Mouse (Mus musculus): ENCODE measurements around the gene Mettl7a1.
"Not testable (repeated sequence)": the region's sequence is repeated elsewhere in the genome, so short reads cannot be mapped to it uniquely, and the experiment has no call there.

Mettl7a1 gene

DNA sequence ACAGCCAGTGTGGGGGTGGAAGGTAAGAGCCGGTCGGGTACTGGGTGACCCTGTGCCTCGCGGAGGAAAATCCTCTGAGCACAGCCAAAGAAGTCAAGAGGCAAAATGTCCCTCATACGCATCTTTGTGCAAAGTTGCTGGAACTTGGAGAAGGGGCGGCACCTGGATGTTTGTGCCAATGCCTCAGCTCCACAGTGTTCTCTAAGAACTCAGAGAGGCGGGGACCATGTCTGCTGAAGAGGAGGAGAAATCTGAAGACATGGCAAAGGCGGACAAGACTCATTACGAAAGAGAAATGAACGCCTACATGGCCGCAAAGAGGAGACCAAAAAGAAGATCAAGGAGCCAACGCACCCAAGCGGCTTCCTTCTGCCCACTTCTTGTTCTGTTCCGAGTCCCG, 2.4 kb upstream of the Mettl7a1 start:
- DNase-seq: peak in 1 of 2 experiments; percentile 60

DNA sequence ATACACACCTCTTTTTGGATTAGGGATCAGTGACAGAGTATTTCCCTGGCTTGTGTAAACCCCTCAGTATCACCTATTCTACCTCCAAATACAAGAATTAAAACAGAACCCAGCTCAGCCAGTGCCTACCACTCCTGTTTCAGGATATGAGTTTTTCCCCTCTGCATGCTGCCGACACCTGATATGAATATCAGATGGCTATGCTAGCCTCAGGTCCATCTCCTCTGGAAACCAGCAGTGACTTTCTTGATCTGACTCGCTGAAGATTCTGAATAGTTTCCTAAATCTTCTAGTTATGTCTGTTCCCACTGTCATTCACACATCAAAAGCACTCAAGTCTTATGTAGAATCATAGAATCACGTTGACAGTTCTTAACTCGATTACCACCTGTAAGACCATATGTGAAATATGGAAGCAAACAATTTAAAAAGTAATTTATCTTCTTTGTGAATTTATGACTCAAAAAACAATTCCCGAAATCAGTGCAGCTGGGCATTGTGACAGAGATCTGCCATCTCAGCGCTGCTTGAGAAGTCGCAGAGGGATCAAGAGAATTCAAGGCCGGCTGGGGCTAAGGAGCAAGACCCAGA, 417 bp upstream of the Mettl7a1 start:
- no peak for DNase-seq

DNA sequence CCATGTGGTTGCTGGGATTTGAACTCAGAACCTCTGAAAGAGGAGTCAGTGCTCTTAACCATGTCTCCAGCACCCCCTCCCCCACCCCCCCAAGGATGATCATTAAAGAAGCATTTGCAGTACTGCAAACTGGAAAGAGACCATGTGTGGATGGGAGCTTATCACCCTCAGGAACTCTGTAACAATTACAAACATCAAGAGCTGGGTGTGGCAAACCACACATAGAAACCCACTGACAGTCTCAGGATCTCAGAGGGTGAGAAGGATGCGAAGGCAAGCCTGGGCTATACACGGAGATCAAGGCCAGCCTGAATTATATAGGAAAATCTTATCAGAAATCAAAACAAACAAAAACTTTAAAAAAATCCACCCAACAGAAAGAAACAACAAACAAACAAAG, 2.3 kb downstream of the Mettl7a1 start:
- no peak for DNase-seq

DNA sequence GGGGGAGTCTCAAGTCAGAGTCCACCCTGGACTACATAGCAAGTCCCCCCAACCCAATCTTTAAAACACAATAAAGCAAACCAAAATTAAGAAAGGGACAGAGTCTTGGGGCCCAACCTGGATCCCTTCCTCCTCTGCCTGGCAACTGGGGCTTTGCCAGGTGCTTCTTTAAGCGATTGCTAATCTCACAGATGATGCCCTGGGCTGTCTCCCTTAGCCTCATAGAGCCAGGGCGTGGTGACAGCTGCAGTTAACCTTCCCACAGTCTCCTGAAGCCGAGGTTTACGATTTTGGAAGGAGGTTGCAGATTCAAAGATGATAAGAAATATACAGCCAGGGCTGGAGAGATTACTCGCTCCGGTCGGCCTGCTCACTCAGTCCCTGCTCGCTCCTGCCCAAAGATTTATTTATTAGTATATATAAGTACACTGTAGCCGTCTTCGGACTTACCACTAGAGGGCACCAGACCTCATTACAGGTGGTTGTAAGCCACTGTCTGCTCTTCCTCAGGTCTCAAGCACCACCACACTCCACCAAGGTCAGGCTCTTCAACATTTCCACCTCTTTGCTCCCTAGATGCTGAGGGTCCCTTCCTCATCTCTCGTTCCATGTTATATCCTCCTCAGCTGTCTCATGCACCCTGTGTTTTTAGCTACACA, 3.6 kb downstream of the Mettl7a1 start:
- peak; percentile 69 to 71 for DNase-seq

DNA sequence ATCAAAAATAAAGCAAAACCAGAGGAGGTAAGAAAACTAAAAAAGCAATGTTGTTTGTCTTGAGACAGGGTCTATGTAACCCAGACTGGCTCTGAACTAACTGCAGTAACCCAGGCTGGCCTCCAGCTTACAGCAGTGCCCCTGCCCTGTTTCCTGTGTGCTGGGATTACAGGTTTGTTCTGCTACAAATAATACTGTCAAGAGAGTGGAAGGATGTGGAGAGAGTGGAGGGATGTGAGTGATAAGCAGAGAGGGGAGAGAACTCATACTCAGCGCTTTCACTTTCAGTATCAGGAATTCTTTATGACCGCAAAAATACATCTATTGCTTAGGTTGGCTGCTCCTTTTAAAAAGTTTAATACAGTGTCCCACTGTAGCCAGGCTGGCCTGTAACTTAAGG, 8.4 kb downstream of the Mettl7a1 start:
- DNase-seq: no peak

DNA sequence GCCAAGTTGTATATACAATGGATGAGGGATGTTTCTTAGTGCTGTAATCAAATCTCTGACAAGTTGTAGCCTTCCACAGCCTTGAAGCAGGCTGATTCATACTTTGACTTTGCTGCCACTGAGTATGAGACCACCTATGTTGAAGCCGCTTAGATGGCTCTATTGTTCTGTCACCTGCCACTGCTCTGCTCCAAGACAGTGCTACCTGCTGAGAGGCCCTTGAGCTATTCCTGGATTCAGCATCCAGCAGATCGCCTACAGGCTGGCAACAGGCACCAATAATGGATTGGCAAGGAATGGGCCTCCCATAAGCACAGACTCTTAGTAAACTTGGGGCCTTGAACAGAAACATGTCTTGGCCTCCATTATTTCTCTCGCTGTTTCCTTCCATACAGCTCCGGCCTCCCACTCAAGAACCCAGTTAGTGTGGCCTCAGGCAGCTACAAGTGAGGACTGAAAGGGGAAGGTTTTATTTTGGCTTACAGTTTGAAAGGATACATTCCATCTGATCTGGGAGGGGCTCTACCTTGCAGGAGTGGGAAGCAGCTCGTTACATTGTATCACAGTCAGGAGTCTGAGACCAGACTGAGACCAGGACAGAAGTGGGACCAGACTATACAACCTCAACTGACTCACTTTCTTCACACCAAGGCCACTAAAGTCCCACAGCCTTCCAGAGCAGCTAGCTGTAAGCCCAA, 10.7 kb downstream of the Mettl7a1 start:
- no peak for DNase-seq

DNA sequence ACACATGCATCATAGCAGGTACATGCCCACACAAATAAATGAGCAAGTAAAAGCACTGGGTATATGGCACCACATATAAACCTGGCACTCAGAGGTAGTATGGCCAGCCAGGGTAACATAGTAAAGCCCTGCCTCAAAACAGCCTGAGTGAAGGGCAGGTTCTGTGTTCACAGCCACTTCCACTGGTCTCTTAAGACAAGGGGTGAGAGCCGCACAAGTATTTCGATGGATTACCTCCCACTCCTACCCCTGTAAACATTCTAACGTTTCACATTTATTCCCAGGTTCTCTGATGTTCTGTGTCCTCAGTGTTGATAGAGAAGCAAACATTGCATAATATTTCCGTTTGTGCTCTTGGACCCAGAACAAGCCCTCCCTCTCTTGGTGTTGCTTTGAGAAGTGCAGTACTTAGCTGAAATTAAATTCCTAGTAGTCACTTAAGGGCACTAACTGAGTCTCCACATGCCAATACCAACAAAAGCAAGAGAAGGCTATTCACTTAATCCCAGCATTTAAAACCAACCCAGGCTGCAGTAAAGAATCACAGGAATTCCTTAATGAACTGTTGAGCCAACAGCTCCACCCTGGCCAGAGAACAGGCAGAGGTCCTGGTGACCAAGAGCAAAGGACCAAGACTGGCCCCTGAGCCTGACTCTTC, 14.2 kb downstream of the Mettl7a1 start:
- peak; percentile 32 to 66 for DNase-seq

DNA sequence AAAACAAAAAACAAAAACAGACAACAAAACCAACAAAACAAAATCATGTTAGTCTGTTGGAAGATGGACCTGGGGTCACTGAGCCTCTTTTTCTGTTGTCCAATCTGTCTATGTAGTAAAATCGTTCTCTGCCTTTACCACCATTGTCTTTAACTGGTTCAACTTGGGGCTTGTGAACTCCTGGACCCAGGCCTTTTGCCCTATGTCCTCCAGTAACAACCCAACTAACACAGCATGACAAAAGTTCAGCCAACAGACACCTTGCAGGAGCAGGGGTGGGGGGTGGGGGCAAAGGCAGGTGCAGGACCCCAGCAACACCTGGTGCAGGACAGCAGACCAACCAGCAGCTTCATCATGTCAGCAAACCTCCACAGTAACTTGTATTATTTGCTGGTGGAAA, 15.9 kb downstream of the Mettl7a1 start:
- DNase-seq: no peak

DNA sequence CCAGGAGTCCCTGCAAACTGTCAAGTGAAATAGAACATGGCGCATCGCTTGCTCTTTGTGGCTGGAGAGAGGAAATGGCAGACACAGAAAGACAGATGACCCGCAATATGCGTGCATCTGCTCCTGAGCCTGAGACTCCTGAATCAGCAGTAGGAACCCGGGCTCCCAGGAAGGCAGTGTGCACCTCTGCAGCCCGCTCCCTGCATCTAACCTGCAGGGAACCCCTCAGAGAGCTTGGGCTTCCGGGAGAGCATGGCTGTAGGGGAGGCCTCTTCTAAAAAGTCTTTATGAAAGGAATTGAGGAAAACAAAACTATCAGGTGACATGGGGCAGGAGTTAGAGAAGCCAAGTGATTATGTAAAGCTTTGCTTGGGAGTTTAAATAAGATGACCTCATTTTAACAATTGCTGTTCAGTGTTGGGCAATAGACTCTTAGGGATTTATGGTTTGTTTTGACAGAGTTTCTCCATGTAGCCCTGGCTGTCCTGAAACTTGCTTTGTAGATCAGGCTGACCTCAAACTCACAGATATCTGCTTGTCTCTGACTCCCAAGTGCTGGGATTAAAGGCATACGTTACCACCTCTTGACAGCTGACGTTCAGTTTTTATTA, 16.5 kb downstream of the Mettl7a1 start:
- DNase-seq: no peak

DNA sequence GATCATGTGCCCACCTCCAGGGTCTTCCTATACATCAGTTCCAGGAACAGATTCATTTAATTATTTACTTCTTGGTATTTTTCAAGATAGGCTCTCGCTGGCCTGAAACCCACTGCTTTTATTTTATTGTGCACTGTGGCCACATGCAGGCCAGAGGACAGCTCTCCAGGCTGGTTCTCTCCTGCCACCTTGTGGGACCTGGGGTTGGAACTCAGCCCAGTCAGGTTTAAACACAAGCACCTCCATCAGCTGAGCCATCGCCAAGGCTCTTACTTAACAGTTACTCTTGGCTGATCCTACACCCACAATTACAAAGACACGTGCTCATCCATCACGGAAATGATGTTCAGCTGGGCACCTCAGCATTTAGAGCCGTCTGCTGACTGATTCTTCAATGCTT, 17.2 kb downstream of the Mettl7a1 start:
- peak; percentile 86 to 92 for DNase-seq

DNA sequence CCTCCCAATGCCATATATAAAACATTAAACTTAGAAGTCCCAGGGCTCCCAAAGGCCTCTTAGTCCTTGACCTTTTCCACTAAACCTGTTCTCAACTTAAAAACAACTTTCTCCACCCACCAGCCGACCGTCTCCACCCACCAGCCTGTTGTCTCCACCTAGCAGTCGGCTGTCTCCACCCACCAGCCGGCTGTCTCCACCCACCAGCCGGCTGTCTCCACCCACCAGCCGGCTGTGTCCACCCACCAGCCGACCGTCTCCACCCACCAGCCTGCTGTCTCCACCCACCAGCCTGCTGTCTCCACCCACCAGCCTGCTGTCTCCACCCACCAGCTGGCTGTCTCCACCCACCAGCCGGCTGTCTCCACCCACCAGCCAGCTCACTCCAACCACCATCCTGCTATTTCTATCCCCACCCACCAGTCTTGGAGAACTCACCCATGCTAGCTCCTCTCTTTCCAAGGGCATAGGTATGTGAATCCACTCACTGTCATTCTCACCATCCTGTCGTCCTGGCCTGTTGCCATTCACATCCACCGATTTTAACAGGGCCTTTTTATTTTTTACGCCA, 20.2 kb downstream of the Mettl7a1 start:
- peak in 1 of 2 experiments; percentile 32 for DNase-seq

DNA sequence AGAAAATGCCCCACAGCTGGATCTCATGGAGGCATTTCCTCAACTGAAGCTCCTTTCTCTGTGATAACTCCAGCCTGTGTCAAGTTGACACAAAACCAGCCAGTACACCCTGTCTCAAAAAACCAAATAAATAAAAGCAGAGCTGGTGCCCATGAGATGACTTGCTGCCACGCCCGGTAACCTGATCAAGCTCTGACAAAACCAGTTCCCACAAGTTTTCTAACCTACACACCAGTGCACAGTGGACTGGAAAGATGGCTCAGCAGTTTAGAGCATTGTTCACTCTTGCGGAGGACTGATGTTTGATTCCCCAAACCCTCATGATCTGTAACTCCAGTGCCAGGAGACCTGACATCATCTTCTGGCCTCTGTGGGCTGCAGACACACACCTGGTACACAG, 21.3 kb downstream of the Mettl7a1 start:
- DNase-seq: no peak

DNA sequence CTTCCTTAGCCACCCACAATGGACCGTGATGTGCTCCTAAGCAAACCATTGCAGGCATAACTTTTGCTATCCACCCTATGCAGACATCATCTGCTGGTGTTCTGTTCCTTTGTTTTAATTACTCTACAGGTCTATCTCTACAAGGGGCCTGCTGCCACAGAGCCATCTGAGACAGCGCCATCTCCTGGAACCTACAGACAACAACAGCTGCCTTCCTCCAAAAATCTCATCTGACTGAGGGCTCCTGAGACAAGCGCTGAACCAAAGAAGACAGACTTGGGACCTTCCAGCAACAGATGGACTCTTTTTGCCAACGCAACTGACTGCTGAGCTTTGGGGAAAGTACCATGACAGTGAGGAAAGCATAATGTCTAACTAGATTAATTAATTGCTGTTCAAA, 24.1 kb downstream of the Mettl7a1 start:
- DNase-seq: peak in 1 of 2 experiments; percentile 39

DNA sequence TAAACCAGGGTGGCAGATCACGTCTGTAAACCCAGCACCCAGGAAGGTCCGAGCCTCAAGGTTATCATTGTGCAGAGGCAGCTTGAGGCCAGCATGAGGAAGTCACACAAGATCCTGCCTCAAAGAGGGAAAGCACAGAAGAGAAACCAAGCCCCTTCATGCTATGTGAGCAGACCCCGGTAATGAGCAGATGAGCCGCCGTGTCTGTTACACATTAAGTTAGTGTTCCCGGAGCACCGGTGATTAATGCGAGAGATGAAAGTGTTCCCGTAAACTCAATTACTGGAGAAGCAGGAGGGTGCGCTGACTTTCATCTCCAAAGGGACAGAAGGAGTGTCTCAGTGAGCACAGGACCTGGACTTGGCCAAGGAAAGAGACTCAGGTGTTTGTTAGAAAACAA, 25.4 kb downstream of the Mettl7a1 start:
- not testable (repeated sequence) for DNase-seq

DNA sequence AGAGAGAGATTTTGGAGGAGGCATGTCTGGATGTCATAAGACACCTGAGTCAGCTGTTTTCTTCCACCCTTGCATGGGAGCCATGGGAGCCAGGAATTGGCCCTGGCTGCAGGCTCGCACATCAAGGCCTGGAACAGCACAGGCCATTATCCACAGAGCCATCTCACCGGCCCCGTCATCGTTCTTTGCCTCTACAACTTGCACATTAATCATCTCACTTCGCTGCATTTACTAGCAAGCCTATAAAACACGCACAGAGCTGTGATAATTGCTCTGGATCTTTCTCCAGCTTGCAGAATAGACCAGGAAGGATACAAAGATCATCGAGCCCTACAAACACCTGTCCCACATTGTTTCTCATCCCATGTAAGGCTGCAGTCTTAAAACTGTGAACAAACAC, 26.8 kb downstream of the Mettl7a1 start:
- DNase-seq: no peak

DNA sequence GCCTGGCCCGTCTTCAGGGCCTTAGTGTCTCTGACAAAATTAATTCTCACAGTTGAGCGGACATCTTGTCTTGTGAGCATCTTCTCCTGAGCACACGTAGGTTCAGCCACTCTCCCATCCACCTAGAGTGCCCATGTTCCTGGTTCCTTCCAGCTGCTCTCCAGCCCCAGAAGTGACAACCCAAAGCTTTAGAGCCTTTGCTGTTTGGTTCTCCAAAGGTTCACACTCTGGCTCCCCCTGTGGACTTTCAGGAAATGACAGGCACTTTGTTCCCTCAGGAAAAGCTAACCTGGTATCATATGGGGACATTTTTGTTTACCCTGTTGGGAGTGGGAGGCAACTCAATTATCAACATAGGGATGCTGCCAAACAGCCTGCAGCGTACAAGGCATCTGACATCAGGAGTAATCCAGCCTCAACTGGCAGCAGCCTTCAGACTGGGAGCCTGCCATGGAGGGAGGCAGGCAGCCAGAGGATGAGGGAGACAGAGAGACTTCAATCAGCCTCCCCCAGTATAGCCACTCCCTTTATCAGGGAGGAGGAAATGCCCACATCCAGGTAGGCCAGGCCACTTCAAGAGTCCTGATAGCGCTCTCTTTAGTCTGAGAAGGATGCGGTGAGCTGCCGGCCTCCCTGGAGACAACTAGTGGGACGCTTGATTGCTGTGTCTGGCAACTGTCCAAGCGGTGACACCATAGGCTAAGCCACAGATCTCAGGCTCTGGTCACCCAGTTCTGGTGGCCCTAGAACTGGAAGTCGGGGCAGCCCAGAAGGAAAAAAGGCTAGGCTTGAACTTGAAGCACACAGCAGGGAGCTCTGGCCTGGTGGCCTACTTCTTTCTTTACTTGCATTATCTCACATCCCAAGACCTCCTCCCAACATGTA, 28.4 kb downstream of the Mettl7a1 start:
- DNase-seq: not testable (repeated sequence)

DNA sequence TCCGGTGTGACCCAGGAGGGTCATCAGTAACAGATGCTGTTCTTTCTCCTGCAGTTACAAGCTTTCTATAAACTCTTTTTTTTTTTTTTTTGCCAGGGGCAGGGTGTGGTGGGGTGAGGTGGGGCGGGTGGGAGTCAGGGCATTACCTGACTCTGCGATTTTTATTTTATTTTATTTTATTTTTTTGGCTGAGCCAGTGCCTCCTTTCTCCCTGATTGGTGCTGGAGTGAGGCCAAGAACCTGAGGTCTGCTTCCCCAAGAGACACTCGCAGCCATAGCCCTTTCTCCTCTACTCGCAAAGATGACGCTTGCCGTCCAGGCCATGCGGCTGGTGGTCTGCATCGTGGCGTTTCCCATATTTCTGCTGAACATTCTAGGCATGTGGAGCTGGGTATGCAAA, 30.7 kb downstream of the Mettl7a1 start, which contains the start of gene Mettl7a3:
Mettl7a3 (plus strand) TSS at position 301 of the 400 bp plus-strand sequence.
- no peak for DNase-seq

DNA sequence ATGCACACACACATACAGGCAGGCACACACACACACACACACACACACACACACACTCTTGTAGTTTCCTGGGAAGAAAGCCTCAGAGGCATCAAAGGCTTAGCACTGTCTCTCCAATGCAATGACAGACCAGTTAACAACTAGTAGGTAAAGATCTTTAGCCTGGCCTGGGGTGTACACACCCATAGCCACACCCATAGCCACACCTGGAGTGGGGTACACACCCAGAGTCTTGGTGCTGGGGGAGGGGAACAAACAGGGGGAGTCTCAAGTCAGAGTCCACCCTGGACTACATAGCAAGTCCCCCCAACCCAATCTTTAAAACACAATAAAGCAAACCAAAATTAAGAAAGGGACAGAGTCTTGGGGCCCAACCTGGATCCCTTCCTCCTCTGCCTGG, 33.4 kb downstream of the Mettl7a1 start:
- DNase-seq: not testable (repeated sequence)

DNA sequence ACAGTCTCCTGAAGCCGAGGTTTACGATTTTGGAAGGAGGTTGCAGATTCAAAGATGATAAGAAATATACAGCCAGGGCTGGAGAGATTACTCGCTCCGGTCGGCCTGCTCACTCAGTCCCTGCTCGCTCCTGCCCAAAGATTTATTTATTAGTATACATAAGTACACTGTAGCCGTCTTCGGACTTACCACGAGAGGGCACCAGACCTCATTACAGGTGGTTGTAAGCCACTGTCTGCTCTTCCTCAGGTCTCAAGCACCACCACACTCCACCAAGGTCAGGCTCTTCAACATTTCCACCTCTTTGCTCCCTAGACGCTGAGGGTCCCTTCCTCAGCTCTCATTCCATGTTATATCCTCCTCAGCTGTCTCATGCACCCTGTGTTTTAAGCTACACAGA, 33.9 kb downstream of the Mettl7a1 start:
- peak; percentile 82 to 90 for DNase-seq

DNA sequence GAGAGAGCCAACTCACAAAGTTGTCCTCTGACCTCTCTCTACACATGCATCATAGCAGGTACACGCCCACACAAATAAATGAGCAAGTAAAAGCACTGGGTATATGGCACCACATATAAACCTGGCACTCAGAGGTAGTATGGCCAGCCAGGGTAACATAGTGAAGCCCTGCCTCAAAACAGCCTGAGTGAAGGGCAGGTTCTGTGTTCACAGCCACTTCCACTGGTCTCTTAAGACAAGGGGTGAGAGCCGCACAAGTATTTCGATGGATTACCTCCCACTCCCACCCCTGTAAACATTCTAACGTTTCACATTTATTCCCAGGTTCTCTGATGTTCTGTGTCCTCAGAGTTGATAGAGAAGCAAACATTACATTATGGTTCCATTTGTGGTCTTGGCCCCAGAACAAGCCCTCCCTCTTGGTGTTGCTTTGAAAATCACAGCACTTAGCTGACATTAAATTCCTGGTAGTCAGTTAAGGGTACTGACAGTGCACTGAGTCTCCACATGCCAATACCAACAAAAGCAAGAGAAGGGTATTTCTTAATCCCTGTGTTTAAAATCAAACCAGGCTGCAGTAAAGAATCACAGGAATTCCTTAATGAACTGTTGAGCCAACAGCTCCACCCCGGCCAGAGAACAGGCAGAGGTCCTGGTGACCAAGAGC, 37.5 kb downstream of the Mettl7a1 start:
- peak in 1 of 2 experiments; percentile 43 for DNase-seq

DNA sequence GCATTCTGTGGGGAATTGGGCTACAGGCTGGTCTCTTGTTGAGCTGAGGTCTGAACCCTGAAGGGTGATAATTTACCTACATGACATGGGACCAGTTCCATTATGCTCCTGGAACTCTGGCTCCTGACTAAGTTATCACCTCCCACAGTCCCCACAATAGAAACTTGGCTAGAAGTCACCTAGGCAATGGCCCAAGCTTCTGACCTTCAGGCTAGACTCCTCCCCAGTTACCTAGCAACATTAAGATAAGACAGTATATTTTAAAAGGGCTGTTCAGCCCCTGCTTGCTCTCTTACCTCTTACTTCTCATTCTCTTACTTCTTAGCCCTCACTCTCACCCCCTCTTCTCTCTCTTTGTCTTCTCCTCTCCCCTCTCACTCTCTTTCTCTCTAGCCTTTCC, 41.5 kb downstream of the Mettl7a1 start:
- peak; percentile 40 to 61 for DNase-seq
